Mouse (Mus musculus): ENCODE data around the gene Mpp2.

Mpp2 gene

DNA sequence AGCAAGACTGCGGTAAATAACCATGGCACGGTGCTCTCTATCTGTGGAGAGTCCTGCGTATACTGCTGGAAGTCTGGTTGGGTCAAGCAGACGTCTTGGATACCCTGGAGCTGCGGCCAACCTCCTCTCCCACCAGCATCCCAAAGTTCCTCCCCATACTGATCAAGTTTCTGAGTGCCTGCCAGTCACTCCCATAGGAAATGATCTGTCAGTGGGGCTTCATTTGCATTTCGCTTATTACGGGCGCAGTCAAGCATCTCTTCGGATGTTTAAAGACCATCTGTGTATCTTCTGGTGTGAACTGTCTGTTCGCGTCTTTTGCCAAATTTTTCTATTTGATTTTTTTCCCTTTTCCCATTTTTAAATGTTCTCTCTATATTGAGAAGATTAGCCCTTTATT is 18.7 kb downstream of the Mpp2 start:
- DNase-seq: no peak

DNA sequence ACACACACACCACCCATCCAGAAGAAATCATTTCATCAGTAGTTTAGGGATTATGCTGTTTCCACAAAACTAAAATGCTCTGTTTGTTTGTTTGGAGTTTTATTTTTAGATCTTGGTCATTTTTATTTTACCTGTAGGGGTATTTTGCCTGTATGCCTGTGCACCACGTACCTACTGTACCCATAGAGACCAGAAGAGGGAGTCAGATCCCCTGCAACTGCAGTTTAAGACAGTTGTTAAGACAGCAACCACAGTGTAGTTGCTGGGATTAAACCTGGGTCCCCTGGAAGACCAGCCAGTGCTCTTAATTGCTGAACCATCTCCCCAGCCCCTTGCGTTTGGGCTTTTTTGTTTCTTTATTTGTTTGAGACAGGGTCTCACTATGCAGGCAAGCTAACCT is 19.3 kb downstream of the Mpp2 start:
- DNase-seq: no peak

DNA sequence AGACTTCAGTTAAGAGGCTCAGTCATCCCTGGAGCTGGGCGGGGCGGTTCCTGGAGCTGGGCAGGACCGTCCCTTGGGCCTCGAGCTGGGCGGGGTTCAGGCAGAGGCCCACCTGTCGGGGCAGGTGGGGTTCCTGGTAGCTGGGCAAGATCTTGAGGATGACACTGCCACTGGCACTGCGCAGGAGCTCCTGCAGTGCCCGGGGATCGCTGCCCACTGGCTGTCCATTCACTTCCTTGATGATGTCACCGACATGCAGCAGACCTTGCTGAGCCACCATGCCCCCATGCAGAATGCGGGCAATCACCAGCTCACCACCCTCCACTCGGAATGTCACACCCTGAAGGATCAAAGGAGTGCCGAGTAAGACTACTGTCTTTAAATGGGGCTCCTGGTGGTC is 25.2 kb downstream of the Mpp2 start:
- no peak for DNase-seq

DNA sequence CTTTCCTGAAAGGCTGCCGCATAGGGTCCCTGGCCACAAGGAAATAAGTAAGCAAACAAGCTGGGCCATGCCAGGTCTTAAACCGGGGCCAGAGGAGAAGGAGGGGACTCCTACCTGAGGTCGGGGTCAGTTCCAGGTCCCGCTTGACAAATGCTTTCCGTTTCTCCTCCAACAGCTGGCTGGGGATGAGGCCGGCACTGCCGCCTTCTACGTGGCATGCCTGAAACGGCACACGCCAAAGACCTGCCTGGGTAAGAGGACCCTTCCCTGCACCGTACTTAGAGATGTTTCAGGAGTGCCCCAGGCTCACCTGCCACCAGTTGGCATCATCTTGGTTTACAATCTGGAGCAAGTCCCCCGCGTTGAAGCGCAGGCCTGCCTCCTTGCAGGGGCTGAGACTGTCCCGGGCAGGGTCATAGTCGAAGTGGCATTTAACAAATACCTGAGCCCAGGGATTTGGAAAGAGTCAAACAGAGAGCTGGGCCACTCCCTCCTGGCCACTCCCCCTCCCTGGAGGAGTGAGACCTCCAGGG is 26.3 kb downstream of the Mpp2 start:
- DNase-seq: peak; percentile 34

DNA sequence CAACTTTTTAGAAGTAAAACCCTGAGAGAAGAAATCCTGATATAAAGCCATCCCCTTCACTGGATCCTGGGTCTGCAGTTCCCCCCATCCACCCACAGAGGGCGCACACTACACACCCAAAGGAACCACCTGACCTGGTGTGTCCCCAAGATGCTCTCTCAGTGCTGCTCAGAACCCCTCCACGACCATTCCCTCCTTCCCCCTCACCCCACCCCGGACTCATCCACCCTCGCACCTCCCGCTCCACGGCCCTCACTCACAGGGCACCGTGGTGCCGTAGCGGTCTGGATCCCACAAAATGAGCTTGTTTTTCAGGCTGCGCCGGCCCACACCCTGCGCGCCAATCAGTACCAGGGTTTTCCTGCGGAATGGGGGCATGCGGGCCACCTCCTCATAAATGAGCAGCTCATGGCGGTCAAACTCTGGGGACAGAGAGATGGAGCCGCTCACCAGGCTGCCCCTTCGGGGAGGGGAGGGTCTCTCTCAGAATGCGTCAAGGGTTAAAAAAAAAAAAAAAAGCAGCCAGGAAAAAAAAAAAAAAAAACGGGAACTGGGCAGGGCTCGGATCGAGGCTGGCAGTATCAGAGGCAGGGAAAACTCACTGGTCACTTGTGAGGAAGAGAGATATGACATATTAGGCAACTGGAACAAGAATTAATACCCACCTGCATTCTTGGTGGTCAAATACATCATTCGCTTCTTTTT is 26.9 kb downstream of the Mpp2 start:
- DNase-seq: peak; percentile 83

DNA sequence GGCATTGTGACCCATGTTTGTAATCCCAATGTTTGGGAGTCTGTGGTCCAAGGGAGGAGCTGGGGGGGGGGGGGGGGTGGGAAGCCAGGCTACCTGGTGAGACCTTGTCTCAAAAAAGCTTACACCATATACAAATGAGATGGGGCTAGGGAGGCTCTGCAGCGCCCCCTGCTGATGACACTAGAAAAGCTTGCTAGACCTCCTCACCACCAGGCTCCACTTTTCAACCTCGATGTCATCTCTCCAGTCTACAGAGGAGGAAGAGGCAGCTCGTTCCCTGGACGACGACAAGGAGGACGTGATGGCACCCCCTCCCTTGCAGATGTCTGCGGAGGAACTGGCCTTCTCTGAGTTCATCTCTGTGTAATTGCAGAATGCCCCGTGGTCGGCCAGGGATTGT is 34.5 kb downstream of the Mpp2 start:
- peak; percentile 68 for DNase-seq

DNA sequence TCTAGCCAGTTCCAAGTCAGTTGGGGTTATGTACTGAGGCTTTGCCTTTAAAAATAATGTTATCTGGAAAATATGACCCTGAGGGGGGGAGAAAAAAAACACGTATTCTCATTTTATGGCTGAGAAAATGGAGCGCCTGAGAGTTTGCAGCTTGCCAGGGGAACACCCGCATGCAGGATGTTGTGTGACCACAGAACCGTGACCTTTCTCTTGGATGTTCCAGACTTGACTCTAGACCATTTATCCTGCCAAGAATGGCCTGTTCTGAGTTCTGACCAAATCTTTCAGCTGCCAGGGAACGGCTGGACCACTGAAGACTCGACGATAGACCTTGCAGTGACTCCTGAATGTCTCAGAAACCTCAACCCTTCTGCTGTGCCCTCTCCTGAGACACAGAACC is 35.1 kb downstream of the Mpp2 start:
- DNase-seq: no peak

DNA sequence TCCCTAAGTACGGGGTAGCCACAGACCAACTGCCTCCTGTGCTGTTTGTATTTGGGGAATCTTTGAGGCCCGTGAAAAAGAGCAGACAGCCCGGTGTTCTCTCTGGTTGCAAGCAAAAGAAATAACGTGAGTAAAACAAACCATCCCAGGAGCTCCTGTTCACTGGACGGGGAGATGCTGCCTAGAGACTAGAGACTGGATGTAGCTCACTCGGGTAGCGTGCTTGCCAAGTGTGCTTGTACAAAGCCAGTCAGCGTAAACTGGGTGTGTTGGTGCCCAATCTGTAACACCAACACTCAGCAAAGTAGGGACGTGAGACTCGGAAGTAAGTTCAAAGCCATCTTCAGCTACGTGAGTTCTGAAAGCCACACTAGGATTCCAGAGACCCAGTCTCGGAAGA is 35.6 kb downstream of the Mpp2 start:
- DNase-seq: no peak

DNA sequence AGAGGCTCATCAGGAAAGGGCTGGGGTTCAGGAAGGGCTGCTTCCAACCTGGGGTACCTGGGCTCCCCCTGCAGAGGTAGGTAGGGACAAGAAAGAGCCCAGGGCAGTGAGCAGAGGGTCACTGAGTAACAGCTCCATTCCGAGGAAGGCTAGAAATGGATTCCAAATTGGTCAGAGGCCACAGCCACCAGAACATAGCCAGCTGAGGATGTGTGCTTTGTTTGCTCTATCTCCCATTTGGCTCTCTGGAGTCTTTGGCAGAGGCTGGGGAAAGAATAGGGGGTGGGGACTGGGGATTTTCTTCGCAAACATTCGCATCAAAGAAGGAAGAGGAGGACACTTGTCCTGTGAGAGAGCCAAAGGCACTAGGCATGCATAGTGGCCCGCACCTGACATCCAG is 36.4 kb downstream of the Mpp2 start:
- no peak for DNase-seq

DNA sequence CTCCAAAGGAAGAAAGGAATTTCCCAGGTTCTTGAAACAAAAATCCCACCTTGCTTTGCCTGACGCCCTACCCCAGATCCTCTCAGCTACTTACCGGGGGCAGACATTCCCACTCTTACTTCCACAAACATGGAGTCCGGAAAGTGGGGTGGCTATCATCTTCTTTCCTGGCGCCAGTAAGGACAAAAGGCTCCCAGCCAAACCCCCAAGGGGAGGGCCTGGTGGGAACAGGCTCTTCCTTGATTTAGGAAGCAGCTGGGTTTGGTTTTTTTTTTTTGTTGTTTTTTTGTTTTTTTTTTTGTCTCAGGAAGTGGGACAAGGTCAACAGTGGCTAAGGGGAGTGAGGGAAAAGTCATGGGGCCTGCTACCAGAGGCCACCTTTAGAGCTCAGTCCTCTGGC is 36.8 kb downstream of the Mpp2 start:
- DNase-seq: no peak

DNA sequence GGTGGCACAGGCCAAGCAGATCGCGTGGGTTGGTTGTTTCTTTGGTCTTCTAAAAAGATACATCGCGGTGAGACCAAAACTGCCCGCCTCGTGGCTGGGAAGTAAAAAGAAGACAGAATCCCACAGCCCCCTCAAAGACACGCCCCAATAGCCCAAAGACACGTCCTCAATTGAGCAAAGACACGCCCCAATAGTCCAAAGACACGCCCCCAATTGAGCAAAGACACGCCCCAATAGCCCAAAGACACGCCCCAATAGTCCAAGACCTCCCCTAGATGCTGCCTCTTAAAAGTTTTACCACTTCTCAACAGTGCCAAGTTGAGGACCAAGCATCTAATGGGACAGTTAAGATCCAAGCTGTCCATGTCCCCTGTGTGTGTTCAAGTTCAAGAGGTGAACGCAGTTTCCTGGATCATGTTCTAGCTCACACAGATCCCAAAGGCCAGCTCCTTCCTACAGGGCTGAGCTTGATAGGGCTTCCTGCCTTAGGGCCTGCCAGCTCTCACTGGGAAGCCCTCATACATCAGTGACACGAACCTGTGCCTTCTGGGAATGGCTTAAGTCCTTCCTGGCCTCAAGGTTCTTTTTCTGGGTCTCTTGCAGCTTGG is 38.3 kb downstream of the Mpp2 start:
- no peak for DNase-seq

DNA sequence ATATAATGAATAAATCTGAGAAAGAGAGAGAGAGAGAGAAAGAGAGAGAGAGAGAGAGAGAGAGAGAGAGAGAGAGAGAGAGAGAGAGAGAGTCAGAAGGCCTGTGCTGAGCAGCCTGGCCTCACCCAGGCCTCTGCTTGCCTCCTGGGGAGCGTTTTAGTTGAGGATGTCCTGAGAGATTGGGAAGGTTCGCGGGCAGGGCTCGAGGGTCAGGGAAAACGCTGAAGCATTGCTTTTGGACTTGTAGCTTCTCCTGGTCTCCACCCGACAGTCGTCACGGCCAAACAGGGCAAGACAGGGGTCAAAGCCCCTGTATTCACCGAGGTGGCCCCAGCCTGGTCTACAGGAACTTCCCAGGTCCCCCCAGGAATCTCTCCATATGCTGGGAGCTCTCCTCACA is 41.7 kb downstream of the Mpp2 start:
- no peak for DNase-seq

DNA sequence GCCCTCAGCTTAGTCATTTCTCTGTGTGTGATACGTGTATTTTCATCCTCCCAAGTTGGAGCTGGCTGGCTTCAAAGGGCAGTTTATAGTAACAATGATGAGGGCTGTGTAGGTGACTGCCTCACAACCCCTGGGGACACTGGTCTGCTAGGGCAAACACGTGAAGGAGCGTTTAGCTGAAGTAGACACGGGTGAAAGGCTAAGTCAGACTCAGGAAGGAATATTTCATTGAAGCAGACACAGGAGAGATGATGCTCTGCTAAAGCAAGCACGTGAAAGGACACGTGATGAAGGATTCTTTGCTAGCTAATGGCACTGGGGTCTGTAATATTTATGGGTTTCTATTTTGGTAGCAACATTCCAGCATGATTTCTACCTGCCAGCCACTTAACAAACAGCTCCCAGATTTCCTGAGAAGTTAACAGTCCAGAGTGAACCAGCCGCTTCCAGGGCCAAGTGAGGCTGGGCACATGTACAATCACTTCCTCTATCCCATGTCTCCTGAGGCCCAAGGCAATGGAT is 43.6 kb downstream of the Mpp2 start:
- no peak for DNase-seq

DNA sequence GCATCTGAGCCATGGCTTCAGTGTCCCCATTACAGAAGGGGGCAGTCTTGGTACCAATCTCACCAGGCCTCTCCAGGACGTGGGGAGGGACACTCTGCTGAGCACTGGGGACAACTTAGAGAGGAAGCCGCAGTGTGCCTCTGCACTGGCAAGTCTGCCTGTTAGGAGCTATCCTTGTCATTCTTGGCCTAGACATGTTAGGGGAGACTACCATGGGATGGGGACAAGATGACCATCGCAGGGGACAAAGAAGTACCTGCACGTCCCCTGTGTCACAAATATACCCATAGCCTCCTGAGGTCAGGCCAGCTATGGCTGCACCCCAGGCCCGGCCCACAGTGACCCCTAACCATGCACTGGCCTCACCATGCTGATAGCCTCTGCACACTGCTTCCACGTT is 44.9 kb downstream of the Mpp2 start:
- DNase-seq: no peak

DNA sequence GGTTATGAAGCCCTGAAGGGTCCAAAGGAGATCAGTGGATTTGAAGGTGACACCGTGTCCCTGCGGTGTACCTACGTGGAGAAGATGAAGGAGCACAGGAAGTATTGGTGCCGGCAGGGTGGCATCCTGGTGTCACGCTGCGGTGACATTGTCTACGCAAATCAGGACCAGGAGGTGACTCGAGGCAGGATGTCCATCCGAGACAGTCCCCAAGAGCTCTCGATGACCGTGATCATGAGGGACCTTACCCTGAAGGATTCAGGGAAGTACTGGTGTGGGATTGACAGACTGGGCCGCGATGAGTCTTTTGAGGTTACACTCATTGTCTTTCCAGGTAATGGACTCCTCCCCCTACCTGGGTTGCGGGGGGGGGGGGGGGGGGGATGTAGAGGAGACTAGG is 45.3 kb downstream of the Mpp2 start:
- no peak for DNase-seq

DNA sequence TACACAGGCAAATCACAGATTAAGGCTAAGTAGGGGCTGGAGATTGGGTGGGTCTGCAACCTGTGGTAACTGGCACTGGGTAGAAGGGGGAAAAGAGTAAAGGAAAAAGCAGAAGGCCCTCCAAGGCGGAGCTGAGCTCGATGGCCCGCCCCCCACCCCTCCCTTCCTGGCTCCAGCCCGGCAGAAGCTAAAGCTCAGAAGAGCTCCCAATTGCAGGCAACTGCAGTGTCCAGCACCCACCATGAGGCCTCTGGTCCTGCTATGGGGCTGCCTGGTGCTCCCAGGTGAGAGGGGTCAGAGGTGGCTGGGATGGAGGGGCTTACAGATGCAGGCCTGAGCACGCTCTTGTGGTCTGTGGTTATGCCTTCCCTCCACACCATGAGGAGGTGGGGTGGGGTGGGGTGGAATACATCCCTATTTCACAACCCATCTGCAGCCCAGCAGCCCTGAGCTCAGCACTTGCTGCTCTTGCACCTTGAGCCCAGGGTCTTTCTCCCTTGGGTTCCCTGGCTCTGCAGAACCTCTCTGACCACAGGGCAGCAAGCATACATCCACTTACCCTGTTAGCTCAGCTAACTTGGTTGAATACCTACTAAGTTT is 46.9 kb downstream of the Mpp2 start, which contains the start of gene Cd300lg:
TSS of gene Cd300lg (plus strand) at position 160 of the 600 bp plus-strand sequence.
- DNase-seq: peak; percentile 41

DNA sequence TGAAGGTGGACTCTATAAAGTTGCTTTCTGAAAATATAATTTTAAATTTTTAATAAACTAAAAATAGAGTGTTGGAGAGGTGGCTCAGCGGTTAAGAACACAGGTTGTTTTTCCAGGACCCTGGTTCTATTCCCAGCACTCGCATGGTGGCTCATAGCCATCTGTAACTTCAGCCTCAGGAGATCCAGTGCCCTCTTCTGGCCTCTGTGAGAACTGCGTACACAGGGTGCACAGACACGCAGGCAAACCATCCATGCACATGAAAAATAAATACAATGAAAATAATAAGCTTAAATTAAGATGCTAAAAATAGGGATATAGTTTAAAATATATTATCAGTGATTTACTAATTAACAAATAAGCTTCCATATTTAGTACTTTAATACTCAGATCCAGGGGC is 47.7 kb downstream of the Mpp2 start:
- no peak for DNase-seq

DNA sequence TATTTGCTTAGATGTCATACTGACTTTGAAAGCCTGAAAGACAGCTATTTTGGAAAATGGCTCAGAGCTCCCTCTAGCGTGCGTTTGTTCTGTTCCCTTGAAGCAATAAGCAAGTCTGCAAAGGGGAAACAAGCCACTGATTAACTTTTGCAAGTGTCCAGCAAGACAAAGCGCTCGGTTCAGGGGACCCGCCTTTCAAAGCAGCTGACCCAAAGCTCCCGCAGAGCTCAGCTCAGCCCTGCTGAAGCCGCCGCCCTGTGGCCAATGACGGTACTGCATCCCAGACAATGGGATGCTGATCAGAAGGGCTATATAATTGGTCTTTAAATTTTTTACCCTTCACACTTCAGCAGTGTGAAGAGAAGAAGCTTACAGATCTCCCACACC is 48.2 kb downstream of the Mpp2 start:
- DNase-seq: peak; percentile 82

DNA sequence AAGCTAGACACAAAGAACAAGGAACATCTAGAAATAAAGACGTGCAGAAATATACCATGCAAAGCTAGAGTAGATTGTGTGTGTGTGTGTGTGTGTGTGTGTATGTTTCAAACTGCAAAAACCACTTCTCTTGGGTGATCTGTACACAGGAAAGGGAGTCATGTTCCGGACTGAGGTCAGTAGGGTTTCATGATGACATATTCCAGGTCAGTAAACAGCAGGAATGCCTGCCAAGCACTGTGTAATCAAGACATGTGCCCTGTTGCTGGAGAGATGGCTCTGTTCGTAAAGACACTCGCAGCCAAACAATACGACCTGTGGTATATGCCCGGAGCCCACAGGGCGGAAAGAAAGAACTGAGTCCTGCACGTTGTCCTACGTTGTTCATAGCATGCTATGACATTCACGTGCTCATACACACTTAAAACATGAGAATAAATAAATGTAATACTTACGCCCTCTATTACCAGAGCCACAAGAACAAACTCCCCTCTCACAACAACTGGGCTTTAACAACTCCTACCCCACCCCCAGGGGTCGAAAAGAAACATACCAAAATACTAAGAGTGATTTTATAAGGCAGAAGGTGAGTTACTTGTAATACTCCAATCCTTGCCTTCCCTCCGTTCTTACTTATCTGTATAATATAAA is 48.7 kb downstream of the Mpp2 start:
- peak; percentile 49 for DNase-seq

DNA sequence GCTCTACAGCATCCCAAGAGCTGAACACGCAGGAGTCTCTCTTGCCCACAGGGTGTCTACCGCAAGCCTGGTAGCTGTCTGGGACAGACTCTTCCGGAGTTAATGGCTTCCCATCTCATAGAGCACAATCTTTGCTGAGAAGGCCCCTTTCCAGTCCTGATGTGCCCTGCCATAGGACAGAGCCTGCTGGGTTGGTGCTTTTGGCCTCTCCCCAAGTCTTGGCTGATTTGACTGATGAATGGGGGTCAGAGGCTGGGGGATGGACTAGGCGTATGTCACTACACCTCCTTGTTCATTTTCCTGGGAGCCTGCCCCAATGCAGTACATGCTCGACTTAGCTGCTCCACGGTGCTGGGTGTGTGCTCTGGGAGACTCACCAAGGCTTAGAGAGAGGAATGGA is 50.5 kb downstream of the Mpp2 start:
- DNase-seq: no peak

DNA sequence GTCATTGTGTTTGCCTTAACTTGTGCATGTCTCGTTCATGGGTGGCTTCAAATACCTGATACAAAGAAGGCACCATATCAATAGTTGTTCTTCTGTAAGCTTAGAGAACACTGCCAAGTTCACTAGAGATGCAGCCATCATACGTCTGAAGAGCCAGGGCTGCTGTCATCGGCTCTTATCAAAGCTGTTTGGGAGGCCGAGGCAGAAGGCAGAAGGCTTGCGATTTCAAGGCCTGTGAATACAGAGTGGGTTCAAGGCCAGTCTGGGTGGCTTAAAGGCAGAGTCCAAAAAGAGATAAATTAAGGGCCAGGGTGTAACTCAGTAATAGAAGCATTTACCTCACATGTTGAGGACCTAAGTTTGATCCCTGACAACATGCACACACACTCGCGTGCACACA is 52.0 kb downstream of the Mpp2 start:
- DNase-seq: no peak

DNA sequence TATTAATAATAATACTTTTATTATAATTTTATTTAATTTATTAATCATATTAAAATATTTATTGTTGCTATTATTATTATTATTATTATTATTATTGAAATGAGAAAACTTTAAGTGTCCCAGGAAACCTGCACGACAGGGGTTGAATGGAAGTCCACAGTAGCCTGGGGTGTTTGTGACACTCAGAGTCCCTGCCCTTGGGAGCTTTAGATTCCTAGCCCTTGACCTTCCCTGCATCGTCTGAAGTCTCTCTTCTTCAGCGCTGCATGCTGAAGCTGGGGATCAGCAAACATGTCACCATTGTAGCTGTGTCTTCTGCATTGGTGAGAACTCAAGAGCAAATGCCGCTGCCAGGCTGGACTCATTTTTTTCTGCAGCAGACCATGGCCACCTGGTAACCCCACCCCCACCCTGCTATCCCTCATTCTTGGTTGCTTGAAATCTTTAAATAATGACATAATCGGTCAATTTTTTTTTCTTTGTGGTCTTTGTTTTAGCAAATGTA is 52.8 kb downstream of the Mpp2 start:
- DNase-seq: no peak

DNA sequence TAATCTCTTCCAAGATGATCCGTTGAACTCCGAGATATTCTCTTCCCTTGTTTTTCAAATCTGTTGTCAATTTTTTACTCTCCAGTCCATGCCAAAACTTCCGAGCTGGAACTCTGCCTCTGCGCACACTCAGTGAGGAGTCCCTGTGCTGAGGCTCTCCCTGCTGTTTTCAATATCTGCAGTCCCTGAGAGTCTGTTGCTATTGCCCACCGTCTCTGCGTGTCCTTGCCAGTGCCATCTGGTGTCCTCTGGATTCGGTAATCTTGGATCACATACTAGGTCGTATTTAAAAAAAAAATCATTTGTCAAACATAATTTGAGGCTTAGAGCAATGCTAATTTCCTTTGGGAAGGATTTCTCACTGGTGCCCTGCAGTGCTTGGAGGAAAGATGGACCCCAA is 53.4 kb downstream of the Mpp2 start:
- peak; percentile 93 for DNase-seq

All from cerebellum, adult 9-11 months (tissue).